In the genomic region with DNA sequence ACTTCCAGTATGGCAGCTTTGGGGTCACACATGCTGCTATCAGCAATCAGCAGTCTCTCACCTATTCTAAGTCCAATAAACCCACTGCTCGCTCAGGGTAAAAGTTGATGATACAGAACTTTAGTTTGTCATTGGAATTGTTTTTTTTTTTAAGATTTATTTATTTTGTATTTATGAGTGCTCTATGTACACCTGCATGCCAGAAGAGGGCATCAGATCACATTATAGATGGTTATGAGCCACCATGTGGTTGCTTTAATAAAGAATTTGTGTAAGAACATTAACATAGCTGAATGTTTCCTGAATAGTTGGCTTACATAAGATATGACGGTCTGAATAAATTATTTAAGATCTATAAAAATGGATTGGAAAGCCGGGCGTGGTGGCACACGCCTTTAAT, we compare ENCODE assay signal across 24 mouse cellular contexts. TPM values are rescaled to one million over a fixed set of nuclear protein-coding genes. Genes with fewer than 3 reads are reported as not detected.
"Had no signal": no experiment of that assay in that cellular context is flagged by ENCODE, and none has a peak within 500 bp of the region (broad histone marks: within the 10 kb centered on the region; RNA-seq: fewer than 3 reads in every experiment).

No protein-coding gene starts in this region.

- DNase-seq: kidney, adult 11 months; kidney, adult 8-10 months; kidney, postnatal 14 days; lung, adult 18-20 months; lung, postnatal 14 days; retina, postnatal 1 day; right cerebral cortex, postnatal 25 days; spleen, adult 18-20 months; thymus, adult 18-20 months; thymus, postnatal 36 days had no signal

- H3K9me3 ChIP-seq: kidney, embryonic 15.5 days; lung, embryonic 15.5 days; midbrain, embryonic 12.5 days; midbrain, embryonic 15.5 days; neural tube, embryonic 13.5 days; stomach, embryonic 15.5 days had no signal

- H3K4me1 ChIP-seq: kidney, embryonic 15.5 days; lung, embryonic 15.5 days; midbrain, embryonic 12.5 days; midbrain, embryonic 15.5 days; neural tube, embryonic 13.5 days; stomach, embryonic 15.5 days had no signal

- H3K4me3 ChIP-seq: kidney, embryonic 15.5 days; lung, embryonic 15.5 days; midbrain, embryonic 12.5 days; midbrain, embryonic 15.5 days; myocyte; neural tube, embryonic 13.5 days; stomach, embryonic 15.5 days had no signal

- H3K27ac ChIP-seq: kidney, embryonic 15.5 days; liver, embryonic 14.5 days; lung, embryonic 15.5 days; midbrain, embryonic 12.5 days; midbrain, embryonic 15.5 days; neural tube, embryonic 13.5 days; stomach, embryonic 15.5 days had no signal

- ATAC-seq: inflammation-experienced regulatory T-cells, adult 6 months; midbrain, embryonic 15.5 days had no signal

- H3K4me2 ChIP-seq: kidney, embryonic 15.5 days; liver, embryonic 11.5 days; lung, embryonic 15.5 days; midbrain, embryonic 12.5 days; midbrain, embryonic 15.5 days; neural tube, embryonic 13.5 days; stomach, embryonic 15.5 days had no signal

- H3K27me3 ChIP-seq: kidney, embryonic 15.5 days; lung, embryonic 15.5 days; midbrain, embryonic 12.5 days; midbrain, embryonic 15.5 days; neural tube, embryonic 13.5 days; stomach, embryonic 15.5 days had no signal

- H3K9ac ChIP-seq: kidney, embryonic 15.5 days; liver, embryonic 14.5 days; lung, embryonic 15.5 days; midbrain, embryonic 12.5 days; midbrain, embryonic 15.5 days; neural tube, embryonic 13.5 days; stomach, embryonic 15.5 days had no signal

RNA-seq across cellular contexts. Expression of a gene that starts 16.4 kb away (rescaled TPM):
- total RNA-seq: monocyte, adult 5-6 weeks; neutrophil, adult 5-6 weeks had no signal
- polyA plus RNA-seq: kidney, embryonic 15.5 days; limb, embryonic 11.5 days; testis, adult 2 months had no signal
